In the genomic region with DNA sequence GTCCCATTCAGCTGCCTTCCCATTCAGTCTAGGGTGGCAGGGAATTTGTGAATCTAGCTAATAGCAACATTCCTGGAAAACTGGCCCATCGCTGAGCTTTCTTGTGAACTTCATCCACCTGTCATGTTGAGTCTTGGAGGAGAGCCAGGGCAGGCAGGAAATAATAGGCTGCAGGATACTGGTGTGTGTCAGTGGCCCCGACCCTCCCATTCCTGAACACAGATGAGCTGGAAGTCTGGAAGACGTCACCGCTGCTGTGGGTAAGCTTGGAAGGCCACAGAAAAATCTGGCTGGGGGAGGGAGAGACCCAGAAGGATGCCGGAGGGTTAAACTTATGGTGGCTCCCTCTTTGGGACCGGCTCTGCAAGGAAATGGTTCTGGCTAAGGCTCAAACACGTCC, we compare ENCODE assay signal across 14 mouse cellular contexts. TPM values are rescaled to one million over a fixed set of nuclear protein-coding genes. Genes with fewer than 3 reads are reported as not detected.
DNase-seq lines count a peak whose midpoint lies in the region; ATAC-seq lines count a peak whose summit lies in the region.
"Had no signal": no experiment of that assay in that cellular context is flagged by ENCODE, and none has a peak within 500 bp of the region (broad histone marks: within the 10 kb centered on the region; RNA-seq: fewer than 3 reads in every experiment).

No protein-coding gene starts in this region.

- DNase-seq in heart, postnatal 4 days = peak; percentile 70
- DNase-seq in lung, postnatal 10 days = peak; percentile 84
- no peak for DNase-seq in ovary, adult 18-20 months (ENCODE audit: low spot score)
- no peak for DNase-seq in thymus, postnatal 14 days
- DNase-seq: embryo, embryonic 11 days; right cerebral cortex, postnatal 4 days; thymus, adult 2 months had no signal

- no peaks in the 10 kb centered on the region for H3K36me3 ChIP-seq in intestine, embryonic 16.5 days (ENCODE audit: control insufficient read depth, insufficient read depth, low read length)
- no peaks in the 10 kb centered on the region for H3K36me3 ChIP-seq in intestine, embryonic 15.5 days
- H3K36me3 ChIP-seq in embryonic facial prominence, embryonic 13.5 days = no peaks in the 10 kb centered on the region
- H3K36me3 ChIP-seq in hindbrain, embryonic 16.5 days (ENCODE audit: control insufficient read depth, insufficient read depth, low read length) = no peaks in the 10 kb centered on the region
- H3K36me3 ChIP-seq: hindbrain, embryonic 10.5 days; neural tube, embryonic 13.5 days had no signal

- 30% methylated on average over 7 of the region's 7 CpGs for WGBS in intestine, embryonic 16.5 days
- WGBS in intestine, embryonic 15.5 days = 23% methylated on average over 7 of the region's 7 CpGs
- 36% methylated on average over 7 of the region's 7 CpGs for WGBS in embryonic facial prominence, embryonic 13.5 days
- WGBS in hindbrain, embryonic 16.5 days = 63% methylated on average over 7 of the region's 7 CpGs

- H3K4me2 ChIP-seq in intestine, embryonic 16.5 days (ENCODE audit: low read depth, low read length) = no peak overlapping the region; the same call in 1 of the 2 replicates
- no peak overlapping the region for H3K4me2 ChIP-seq in intestine, embryonic 15.5 days (replicated peaks)
- H3K4me2 ChIP-seq in embryonic facial prominence, embryonic 13.5 days = 0 out of 2 replicates have a peak overlapping the region, but pooled peaks have one; percentile 2
- no peak overlapping the region for H3K4me2 ChIP-seq in hindbrain, embryonic 16.5 days (ENCODE audit: low read length)
- H3K4me2 ChIP-seq: neural tube, embryonic 13.5 days had no signal

- no peaks in the 10 kb centered on the region for H3K9me3 ChIP-seq in intestine, embryonic 16.5 days (ENCODE audit: control insufficient read depth, low read length)
- no peaks in the 10 kb centered on the region for H3K9me3 ChIP-seq in intestine, embryonic 15.5 days
- H3K9me3 ChIP-seq in embryonic facial prominence, embryonic 13.5 days = 0 out of 2 replicates have a peak, but pooled peaks cover 1% of the 10 kb centered on the region
- no peaks in the 10 kb centered on the region for H3K9me3 ChIP-seq in hindbrain, embryonic 16.5 days (ENCODE audit: control insufficient read depth, low read length)
- H3K9me3 ChIP-seq: neural tube, embryonic 13.5 days had no signal

- H3K27ac ChIP-seq in intestine, embryonic 16.5 days (ENCODE audit: low read length) = no peak overlapping the region; the same call in 1 of the 2 replicates
- H3K27ac ChIP-seq in intestine, embryonic 15.5 days = no peak overlapping the region
- H3K27ac ChIP-seq in embryonic facial prominence, embryonic 13.5 days = no peak overlapping the region
- H3K27ac ChIP-seq in hindbrain, embryonic 16.5 days (ENCODE audit: low read depth, low read length) = no peak overlapping the region
- H3K27ac ChIP-seq: hindbrain, embryonic 10.5 days; layer of hippocampus, adult 2 months; neural tube, embryonic 13.5 days had no signal

- peak; percentile 36; the same call in 1 of the 2 replicates for ATAC-seq in intestine, embryonic 16.5 days
- no peak for ATAC-seq in intestine, embryonic 15.5 days
- no peak for ATAC-seq in embryonic facial prominence, embryonic 13.5 days (ENCODE audit: insufficient number of reproducible peaks, insufficient read depth, low FRiP score, low TSS enrichment, low read depth)
- ATAC-seq in hindbrain, embryonic 16.5 days = no peak

- peaks cover 5% of the 10 kb centered on the region; the same call in 1 of the 2 replicates for H3K4me1 ChIP-seq in intestine, embryonic 16.5 days (ENCODE audit: control insufficient read depth, insufficient read depth, low read length)
- peaks cover 6% of the 10 kb centered on the region; the same call in 1 of the 2 replicates for H3K4me1 ChIP-seq in intestine, embryonic 15.5 days (replicated peaks)
- peaks cover 21% of the 10 kb centered on the region; the same call in 1 of the 2 replicates for H3K4me1 ChIP-seq in embryonic facial prominence, embryonic 13.5 days
- no peaks in the 10 kb centered on the region for H3K4me1 ChIP-seq in hindbrain, embryonic 16.5 days (ENCODE audit: control insufficient read depth, insufficient read depth, low read depth, low read length)
- H3K4me1 ChIP-seq: hindbrain, embryonic 10.5 days; neural tube, embryonic 13.5 days had no signal

- no peaks in the 10 kb centered on the region for H3K27me3 ChIP-seq in intestine, embryonic 16.5 days (replicated peaks; ENCODE audit: control insufficient read depth, insufficient read depth, low read length)
- no peaks in the 10 kb centered on the region for H3K27me3 ChIP-seq in intestine, embryonic 15.5 days (replicated peaks)
- no peaks in the 10 kb centered on the region for H3K27me3 ChIP-seq in embryonic facial prominence, embryonic 13.5 days
- no peaks in the 10 kb centered on the region for H3K27me3 ChIP-seq in hindbrain, embryonic 16.5 days (replicated peaks; ENCODE audit: control insufficient read depth, insufficient read depth, low read length)
- H3K27me3 ChIP-seq: neural tube, embryonic 13.5 days had no signal

- no peak overlapping the region for H3K4me3 ChIP-seq in intestine, embryonic 16.5 days (ENCODE audit: low read length)
- no peak overlapping the region for H3K4me3 ChIP-seq in intestine, embryonic 15.5 days (replicated peaks)
- H3K4me3 ChIP-seq in embryonic facial prominence, embryonic 13.5 days = no peak overlapping the region
- no peak overlapping the region for H3K4me3 ChIP-seq in hindbrain, embryonic 16.5 days (ENCODE audit: low read length)
- H3K4me3 ChIP-seq: hindbrain, embryonic 10.5 days; layer of hippocampus, adult 2 months; neural tube, embryonic 13.5 days had no signal

- no peak overlapping the region for H3K9ac ChIP-seq in intestine, embryonic 16.5 days (ENCODE audit: low read depth, low read length)
- H3K9ac ChIP-seq in intestine, embryonic 15.5 days = no peak overlapping the region
- no peak overlapping the region for H3K9ac ChIP-seq in embryonic facial prominence, embryonic 13.5 days
- H3K9ac ChIP-seq in hindbrain, embryonic 16.5 days (ENCODE audit: low read depth, low read length) = no peak overlapping the region
- H3K9ac ChIP-seq: neural tube, embryonic 13.5 days had no signal

RNA-seq across cellular contexts. Expression of a gene that starts 24.3 kb away (rescaled TPM):
- 13.1 and 13.4 TPM in 2 replicates for polyA plus RNA-seq in intestine, embryonic 16.5 days (2015; fragmentation: Nextera tagmentation; extraction: Ambion mirVana)
- 14.8 and 16.3 TPM in 2 replicates for polyA plus RNA-seq in intestine, embryonic 15.5 days (2015; fragmentation: Nextera tagmentation; extraction: Ambion mirVana)
- 26.3 and 29.4 TPM in 2 replicates for polyA plus RNA-seq in embryonic facial prominence, embryonic 13.5 days (2015; fragmentation: Nextera tagmentation; extraction: Ambion mirVana)
- total RNA-seq in heart, postnatal 4 days (2021) = 10 to 100 TPM; 27.3 to 29.6 TPM
- polyA plus RNA-seq in hindbrain, embryonic 16.5 days (2015; fragmentation: Nextera tagmentation; extraction: Ambion mirVana) = 15.0 and 19.4 TPM in 2 replicates

RNA-seq across cellular contexts. Expression of a gene that starts 51.7 kb away (rescaled TPM):
- polyA plus RNA-seq in intestine, embryonic 16.5 days (2015; fragmentation: Nextera tagmentation; extraction: Ambion mirVana) = 24.5 and 25.4 TPM in 2 replicates
- 19.7 and 20.3 TPM in 2 replicates for polyA plus RNA-seq in intestine, embryonic 15.5 days (2015; fragmentation: Nextera tagmentation; extraction: Ambion mirVana)
- 4.7 and 5.0 TPM in 2 replicates for polyA plus RNA-seq in embryonic facial prominence, embryonic 13.5 days (2015; fragmentation: Nextera tagmentation; extraction: Ambion mirVana)
- total RNA-seq in heart, postnatal 4 days (2021) = 1 to 10 TPM; 4.3 to 4.8 TPM
- polyA plus RNA-seq in hindbrain, embryonic 16.5 days (2015; fragmentation: Nextera tagmentation; extraction: Ambion mirVana) = 0.78 and 1.5 TPM in 2 replicates

Comparison
In these comparisons a context has a peak if more than half of its experiments do, and no peak if none do; other contexts are left out.
1. DNase-seq: peak in heart, postnatal 4 days (single experiment) and lung, postnatal 10 days (single experiment); none in ovary, adult 18-20 months (single experiment) and thymus, postnatal 14 days (single experiment).